Mouse (Mus musculus): ENCODE data around the gene Polrmt. TPM values are rescaled to one million over a fixed set of nuclear protein-coding genes. Genes with fewer than 3 reads are reported as not detected.
"Not testable (repeated sequence)": the region's sequence is repeated elsewhere in the genome, so short reads cannot be mapped to it uniquely, and the experiment has no call there.

Gene Polrmt
- polyA plus RNA-seq, 2 experiments = 10.1 to 17.4 TPM

GRCm38 (mm10) chr10:79764234-79764633 lies 17.9 kb upstream of the Polrmt start:
- Histone ChIP-seq H3K4me3 (ENCODE audit: insufficient read depth in 1 of 2, low read depth in 2 of 2, low read length in 2 of 2) (no peak overlapping the region), H3K9me3 (ENCODE audit: control insufficient read depth, low read length) (no peaks in the 10 kb centered on the region), H3K9ac (replicated peaks) (no peak overlapping the region), H3K4me1 (replicated peaks; ENCODE audit: control insufficient read depth in 2 of 2, insufficient read depth in 2 of 2, low read length in 1 of 2) (peaks cover 14 to 16% of the 10 kb centered on the region in 2 experiments), H3K27me3 (ENCODE audit: control insufficient read depth, insufficient read depth, low read length) (no peaks in the 10 kb centered on the region), H3K27ac (no peak overlapping the region), H3K4me2 (ENCODE audit: low read depth) (no peak overlapping the region), H3K36me3 (replicated peaks; ENCODE audit: control insufficient read depth, insufficient read depth, low read depth) (peaks cover 19% of the 10 kb centered on the region)
- TF ChIP-seq EP300 (IDR thresholded peaks at IDR 0.05; ENCODE audit: low read depth) (no peak), CTCF (IDR thresholded peaks at IDR 0.05; ENCODE audit: low read depth) (no peak)
- no peak for ATAC-seq (ENCODE audit: insufficient read depth)
- WGBS (ENCODE audit: insufficient replicate concordance) = 66% methylated on average over 7 of the region's 7 CpGs
- DNase-seq (ENCODE audit: low read depth in 3 of 3, low spot score in 3 of 3) = no peak

- no peak for DNase-seq (ENCODE audit: low read depth in 3 of 3, low spot score in 3 of 3)
- H3K27me3 ChIP-seq (ENCODE audit: control insufficient read depth, insufficient read depth, low read length) = no peaks in the 10 kb centered on the region
- H3K9me3 ChIP-seq (ENCODE audit: control insufficient read depth, low read length) = no peaks in the 10 kb centered on the region
- peaks cover 31% of the 10 kb centered on the region for H3K36me3 ChIP-seq (replicated peaks; ENCODE audit: control insufficient read depth, insufficient read depth, low read depth)
- no peak overlapping the region for H3K27ac ChIP-seq
- no peak overlapping the region for H3K4me3 ChIP-seq (ENCODE audit: insufficient read depth in 1 of 2, low read depth in 2 of 2, low read length in 2 of 2)
- no peak overlapping the region for H3K9ac ChIP-seq (replicated peaks)
- ATAC-seq (ENCODE audit: insufficient read depth) = no peak
- TF ChIP-seq CTCF (IDR thresholded peaks at IDR 0.05; ENCODE audit: low read depth) (no peak), EP300 (IDR thresholded peaks at IDR 0.05; ENCODE audit: low read depth) (no peak)
- 85% methylated on average over 3 of the region's 3 CpGs for WGBS (ENCODE audit: insufficient replicate concordance)
- H3K4me2 ChIP-seq (ENCODE audit: low read depth) = no peak overlapping the region
- H3K4me1 ChIP-seq (replicated peaks; ENCODE audit: control insufficient read depth in 2 of 2, insufficient read depth in 2 of 2, low read length in 1 of 2) = peaks cover 12 to 14% of the 10 kb centered on the region in 2 experiments
Observed at GRCm38 (mm10) chr10:79762875-79763274, 16.5 kb upstream of the Polrmt start.

GRCm38 (mm10) chr10:79760603-79761143 lies 14.3 kb upstream of the Polrmt start:
- WGBS (ENCODE audit: insufficient replicate concordance) = 86% methylated on average over 11 of the region's 11 CpGs
- H3K9me3 ChIP-seq (ENCODE audit: control insufficient read depth, low read length) = no peaks in the 10 kb centered on the region
- H3K9ac ChIP-seq (replicated peaks) = no peak overlapping the region
- no peak overlapping the region for H3K4me3 ChIP-seq (ENCODE audit: insufficient read depth in 1 of 2, low read depth in 2 of 2, low read length in 2 of 2)
- no peak overlapping the region for H3K27ac ChIP-seq
- peaks cover 31% of the 10 kb centered on the region for H3K36me3 ChIP-seq (replicated peaks; ENCODE audit: control insufficient read depth, insufficient read depth, low read depth)
- H3K4me1 ChIP-seq (replicated peaks; ENCODE audit: control insufficient read depth in 2 of 2, insufficient read depth in 2 of 2, low read length in 1 of 2) = peaks cover 4 to 5% of the 10 kb centered on the region in 2 experiments; a peak in 3 of 4 replicates
- no peak for ATAC-seq (ENCODE audit: insufficient read depth)
- DNase-seq (ENCODE audit: low read depth in 3 of 3, low spot score in 3 of 3) = no peak
- H3K27me3 ChIP-seq (ENCODE audit: control insufficient read depth, insufficient read depth, low read length) = no peaks in the 10 kb centered on the region
- TF ChIP-seq CTCF (IDR thresholded peaks at IDR 0.05; ENCODE audit: low read depth) = no peak
- TF ChIP-seq EP300 (IDR thresholded peaks at IDR 0.05; ENCODE audit: low read depth) = no peak
- H3K4me2 ChIP-seq (ENCODE audit: low read depth) = no peak overlapping the region

GRCm38 (mm10) chr10:79759675-79760074 lies 13.3 kb upstream of the Polrmt start:
- not testable (repeated sequence) for DNase-seq (ENCODE audit: low read depth in 3 of 3, low spot score in 3 of 3); H3K4me1 ChIP-seq (replicated peaks; ENCODE audit: control insufficient read depth in 2 of 2, insufficient read depth in 2 of 2, low read length in 1 of 2); H3K9me3 ChIP-seq (ENCODE audit: control insufficient read depth, low read length); H3K27ac ChIP-seq; H3K4me3 ChIP-seq (ENCODE audit: insufficient read depth in 1 of 2, low read depth in 2 of 2, low read length in 2 of 2); H3K27me3 ChIP-seq (ENCODE audit: control insufficient read depth, insufficient read depth, low read length); ATAC-seq (ENCODE audit: insufficient read depth); H3K4me2 ChIP-seq (ENCODE audit: low read depth); H3K9ac ChIP-seq (replicated peaks)
- peaks cover 31% of the 10 kb centered on the region for H3K36me3 ChIP-seq (replicated peaks; ENCODE audit: control insufficient read depth, insufficient read depth, low read depth)
- WGBS (ENCODE audit: insufficient replicate concordance) = 68% methylated on average over 1 of the region's 1 CpGs

GRCm38 (mm10) chr10:79756660-79757059 lies 10.3 kb upstream of the Polrmt start:
- Histone ChIP-seq H3K36me3 (replicated peaks; ENCODE audit: control insufficient read depth, insufficient read depth, low read depth) (peaks cover 25% of the 10 kb centered on the region), H3K4me3 (ENCODE audit: insufficient read depth in 1 of 2, low read depth in 2 of 2, low read length in 2 of 2) (no peak overlapping the region), H3K27ac (no peak overlapping the region), H3K4me1 (replicated peaks; ENCODE audit: control insufficient read depth in 2 of 2, insufficient read depth in 2 of 2, low read length in 1 of 2) (peaks cover 0 to 2% of the 10 kb centered on the region in 2 experiments; a peak in 1 of 4 replicates), H3K9ac (replicated peaks) (no peak overlapping the region), H3K27me3 (ENCODE audit: control insufficient read depth, insufficient read depth, low read length) (no peaks in the 10 kb centered on the region), H3K9me3 (ENCODE audit: control insufficient read depth, low read length) (no peaks in the 10 kb centered on the region), H3K4me2 (ENCODE audit: low read depth) (no peak overlapping the region)
- TF ChIP-seq EP300 (IDR thresholded peaks at IDR 0.05; ENCODE audit: low read depth) (no peak), CTCF (IDR thresholded peaks at IDR 0.05; ENCODE audit: low read depth) (no peak)
- ATAC-seq (ENCODE audit: insufficient read depth) (no peak), DNase-seq (ENCODE audit: low read depth in 3 of 3, low spot score in 3 of 3) (no peak)
- 82% methylated on average over 24 of the region's 24 CpGs for WGBS (ENCODE audit: insufficient replicate concordance)
